Mouse (Mus musculus): Measurements from ENCODE around the gene Foxe1. TPM values are rescaled to one million over a fixed set of nuclear protein-coding genes. Genes with fewer than 3 reads are reported as not detected.
A peak's percentile ranks its signal among the peaks of the same experiment; 100 is the strongest.

The Foxe1 gene
- polyA plus RNA-seq, 1 experiment from 2014 or later: not detected

DNA sequence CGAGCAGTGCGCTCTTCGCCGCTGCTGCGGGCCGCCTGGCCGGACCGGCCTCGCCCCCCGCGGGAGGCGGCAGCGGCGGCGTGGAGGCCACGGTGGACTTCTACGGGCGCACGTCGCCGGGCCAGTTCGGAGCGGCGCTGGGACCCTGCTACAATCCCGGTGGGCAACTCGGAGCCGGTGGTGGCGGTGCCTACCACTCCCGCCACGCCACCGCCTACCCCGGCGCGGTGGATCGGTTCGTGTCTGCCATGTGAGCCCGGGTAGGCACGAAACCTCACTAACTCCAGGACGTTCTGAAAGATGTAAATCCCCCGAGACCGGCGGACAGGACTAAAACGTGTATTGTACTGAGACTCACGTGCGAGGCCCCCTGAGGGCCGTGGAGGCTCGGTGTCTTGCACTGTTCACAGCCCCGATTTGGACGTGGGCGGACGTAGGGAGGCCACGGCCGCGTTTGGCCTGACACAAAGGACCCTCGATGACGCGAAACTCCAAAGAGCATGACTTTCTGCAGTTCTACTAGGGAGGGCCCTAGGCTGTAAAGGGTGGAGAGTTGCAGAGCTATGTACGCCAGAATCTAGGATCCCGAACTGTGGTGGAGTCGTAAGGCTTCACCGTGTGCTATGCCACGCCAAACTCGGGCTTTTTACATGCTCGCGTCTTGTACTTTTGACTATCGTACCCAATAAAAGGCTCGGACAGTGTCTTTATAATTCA lies 1.8 kb downstream of the Foxe1 start:
- ATAC-seq (ENCODE audit: insufficient read depth, low FRiP score, low TSS enrichment) (no peak), DNase-seq (ENCODE audit: low spot score) (peak; percentile 46)
- Histone ChIP-seq H3K9ac (ENCODE audit: low read length) (no peak overlapping the region), H3K9me3 (ENCODE audit: control insufficient read depth, low read length) (no peaks in the 10 kb centered on the region), H3K36me3 (ENCODE audit: control insufficient read depth, insufficient read depth, low read length) (no peaks in the 10 kb centered on the region), H3K4me1 (ENCODE audit: control insufficient read depth, insufficient read depth, low read length) (no peaks in the 10 kb centered on the region), H3K27me3 (ENCODE audit: control insufficient read depth, insufficient read depth, low read length) (peaks cover 97% of the 10 kb centered on the region), H3K4me2 (ENCODE audit: low read depth) (no peak overlapping the region), H3K27ac (ENCODE audit: low read depth, low read length) (no peak overlapping the region), H3K4me3 (ENCODE audit: low read depth, low read length) (no peak overlapping the region)
- 1% methylated on average over 60 of the region's 67 CpGs for WGBS

GRCm38 (mm10) chr4:46345773-46346100 lies 2.3 kb downstream of the Foxe1 start:
- Histone ChIP-seq H3K36me3 (ENCODE audit: control insufficient read depth, insufficient read depth, low read length) (no peaks in the 10 kb centered on the region), H3K27ac (ENCODE audit: low read depth, low read length) (no peak overlapping the region), H3K9me3 (ENCODE audit: control insufficient read depth, low read length) (no peaks in the 10 kb centered on the region), H3K9ac (ENCODE audit: low read length) (no peak overlapping the region), H3K4me1 (ENCODE audit: control insufficient read depth, insufficient read depth, low read length) (no peaks in the 10 kb centered on the region), H3K27me3 (ENCODE audit: control insufficient read depth, insufficient read depth, low read length) (peaks cover 97% of the 10 kb centered on the region), H3K4me3 (ENCODE audit: low read depth, low read length) (no peak overlapping the region), H3K4me2 (ENCODE audit: low read depth) (no peak overlapping the region)
- no peak for ATAC-seq (ENCODE audit: insufficient read depth, low FRiP score, low TSS enrichment)
- WGBS: 17% methylated on average over 3 of the region's 3 CpGs
- no peak for DNase-seq (ENCODE audit: low spot score)

- Histone ChIP-seq H3K9ac (ENCODE audit: low read length) (no peak overlapping the region), H3K36me3 (ENCODE audit: control insufficient read depth, insufficient read depth, low read length) (no peaks in the 10 kb centered on the region), H3K4me2 (ENCODE audit: low read depth) (no peak overlapping the region), H3K4me1 (ENCODE audit: control insufficient read depth, insufficient read depth, low read length) (no peaks in the 10 kb centered on the region), H3K9me3 (ENCODE audit: control insufficient read depth, low read length) (no peaks in the 10 kb centered on the region), H3K27ac (ENCODE audit: low read depth, low read length) (no peak overlapping the region), H3K4me3 (ENCODE audit: low read depth, low read length) (no peak overlapping the region), H3K27me3 (ENCODE audit: control insufficient read depth, insufficient read depth, low read length) (peaks cover 96% of the 10 kb centered on the region)
- DNase-seq (ENCODE audit: low spot score): no peak
- no peak for ATAC-seq (ENCODE audit: insufficient read depth, low FRiP score, low TSS enrichment)
- WGBS: 24% methylated on average over 6 of the region's 6 CpGs
These were observed 2.8 kb downstream of the Foxe1 start for GRCm38 (mm10) chr4:46346221-46346620.

GRCm38 (mm10) chr4:46347141-46347540 lies 3.7 kb downstream of the Foxe1 start:
- no peaks in the 10 kb centered on the region for H3K9me3 ChIP-seq (ENCODE audit: control insufficient read depth, low read length)
- no peak overlapping the region for H3K4me3 ChIP-seq (ENCODE audit: low read depth, low read length)
- no peak overlapping the region for H3K27ac ChIP-seq (ENCODE audit: low read depth, low read length)
- no peaks in the 10 kb centered on the region for H3K36me3 ChIP-seq (ENCODE audit: control insufficient read depth, insufficient read depth, low read length)
- DNase-seq (ENCODE audit: low spot score): peak; percentile 25
- H3K27me3 ChIP-seq (ENCODE audit: control insufficient read depth, insufficient read depth, low read length): peaks cover 93% of the 10 kb centered on the region
- 5% methylated on average over 4 of the region's 4 CpGs for WGBS
- H3K4me2 ChIP-seq (ENCODE audit: low read depth): no peak overlapping the region
- no peak overlapping the region for H3K9ac ChIP-seq (ENCODE audit: low read length)
- H3K4me1 ChIP-seq (ENCODE audit: control insufficient read depth, insufficient read depth, low read length): no peaks in the 10 kb centered on the region
- ATAC-seq (ENCODE audit: insufficient read depth, low FRiP score, low TSS enrichment): no peak

GRCm38 (mm10) chr4:46347580-46348515 lies 4.4 kb downstream of the Foxe1 start:
- ATAC-seq (ENCODE audit: insufficient read depth, low FRiP score, low TSS enrichment) (no peak), DNase-seq (ENCODE audit: low spot score) (peak; percentile 40)
- Histone ChIP-seq H3K36me3 (ENCODE audit: control insufficient read depth, insufficient read depth, low read length) (no peaks in the 10 kb centered on the region), H3K27ac (ENCODE audit: low read depth, low read length) (no peak overlapping the region), H3K9ac (ENCODE audit: low read length) (no peak overlapping the region), H3K9me3 (ENCODE audit: control insufficient read depth, low read length) (no peaks in the 10 kb centered on the region), H3K4me3 (ENCODE audit: low read depth, low read length) (no peak overlapping the region), H3K4me1 (ENCODE audit: control insufficient read depth, insufficient read depth, low read length) (no peaks in the 10 kb centered on the region), H3K27me3 (ENCODE audit: control insufficient read depth, insufficient read depth, low read length) (peaks cover 86% of the 10 kb centered on the region), H3K4me2 (ENCODE audit: low read depth) (no peak overlapping the region)
- 1% methylated on average over 41 of the region's 41 CpGs for WGBS

DNA sequence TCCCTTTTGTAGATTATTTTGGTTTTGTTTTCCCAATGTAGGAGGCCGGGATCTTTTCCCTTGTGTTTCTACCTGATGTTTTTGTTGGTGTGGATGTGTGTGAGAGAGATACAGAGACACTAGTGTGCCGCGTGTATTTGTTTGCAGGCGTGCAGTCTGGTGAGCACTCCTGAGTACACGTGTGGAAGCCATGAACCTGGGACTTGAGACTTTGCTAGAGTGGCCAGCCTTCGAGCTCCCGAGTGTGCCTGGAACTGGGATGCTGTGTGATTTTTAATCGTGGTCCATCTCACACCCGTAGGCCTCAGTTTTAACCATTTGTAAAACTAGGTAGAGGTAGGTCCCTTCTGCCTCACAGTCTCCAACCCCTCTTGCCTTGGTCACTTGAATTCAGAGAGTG lies 5.5 kb downstream of the Foxe1 start:
- H3K4me3 ChIP-seq (ENCODE audit: low read depth, low read length): no peak overlapping the region
- WGBS: 19% methylated on average over 9 of the region's 9 CpGs
- DNase-seq (ENCODE audit: low spot score) (no peak), ATAC-seq (ENCODE audit: insufficient read depth, low FRiP score, low TSS enrichment) (no peak)
- H3K27ac ChIP-seq (ENCODE audit: low read depth, low read length): no peak overlapping the region
- no peaks in the 10 kb centered on the region for H3K36me3 ChIP-seq (ENCODE audit: control insufficient read depth, insufficient read depth, low read length)
- no peak overlapping the region for H3K9ac ChIP-seq (ENCODE audit: low read length)
- H3K4me2 ChIP-seq (ENCODE audit: low read depth): no peak overlapping the region
- no peaks in the 10 kb centered on the region for H3K9me3 ChIP-seq (ENCODE audit: control insufficient read depth, low read length)
- H3K27me3 ChIP-seq (ENCODE audit: control insufficient read depth, insufficient read depth, low read length): peaks cover 76% of the 10 kb centered on the region
- no peaks in the 10 kb centered on the region for H3K4me1 ChIP-seq (ENCODE audit: control insufficient read depth, insufficient read depth, low read length)

- DNase-seq (ENCODE audit: low spot score): no peak
- H3K36me3 ChIP-seq (ENCODE audit: control insufficient read depth, insufficient read depth, low read length): no peaks in the 10 kb centered on the region
These were observed 6.1 kb downstream of the Foxe1 start for GRCm38 (mm10) chr4:46349530-46349929.

DNA sequence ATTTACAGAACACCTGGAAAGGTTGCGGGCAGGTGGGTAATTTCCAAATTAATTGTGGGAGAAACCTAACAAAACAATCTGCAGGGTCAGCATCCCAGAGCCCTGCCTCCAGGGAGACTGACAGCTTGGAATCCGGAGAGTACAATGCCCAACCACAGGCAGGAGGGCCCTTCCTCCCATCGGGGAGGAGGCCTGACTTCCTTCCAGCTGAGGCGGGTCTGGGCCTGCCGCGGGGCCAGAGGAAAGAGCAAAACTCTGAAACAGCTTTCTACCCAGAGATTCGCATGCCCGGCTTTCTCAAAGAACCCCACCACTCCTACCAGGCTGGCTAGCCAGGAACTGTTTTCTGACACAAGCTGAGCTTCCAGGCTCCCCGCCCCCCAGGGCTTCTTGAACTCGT lies 9.6 kb downstream of the Foxe1 start:
- Histone ChIP-seq H3K4me3 (ENCODE audit: low read depth, low read length) (no peak overlapping the region), H3K27me3 (ENCODE audit: control insufficient read depth, insufficient read depth, low read length) (peaks cover 40% of the 10 kb centered on the region)
- no peak for DNase-seq (ENCODE audit: low spot score)

More at GRCm38 (mm10) chr4:46349530-46349929, 6.1 kb downstream of the Foxe1 start:
- H3K4me1 ChIP-seq (ENCODE audit: control insufficient read depth, insufficient read depth, low read length): no peaks in the 10 kb centered on the region
- H3K4me2 ChIP-seq (ENCODE audit: low read depth): no peak overlapping the region
- no peaks in the 10 kb centered on the region for H3K9me3 ChIP-seq (ENCODE audit: control insufficient read depth, low read length)
- H3K4me3 ChIP-seq (ENCODE audit: low read depth, low read length): no peak overlapping the region
- no peak overlapping the region for H3K27ac ChIP-seq (ENCODE audit: low read depth, low read length)
- H3K9ac ChIP-seq (ENCODE audit: low read length): no peak overlapping the region
- H3K27me3 ChIP-seq (ENCODE audit: control insufficient read depth, insufficient read depth, low read length): peaks cover 70% of the 10 kb centered on the region
- WGBS: 42% methylated on average over 5 of the region's 5 CpGs
- ATAC-seq (ENCODE audit: insufficient read depth, low FRiP score, low TSS enrichment): no peak

More for the DNA sequence above, 9.6 kb downstream of the Foxe1 start:
- Histone ChIP-seq H3K4me2 (ENCODE audit: low read depth) (no peak overlapping the region), H3K27ac (ENCODE audit: low read depth, low read length) (no peak overlapping the region), H3K9me3 (ENCODE audit: control insufficient read depth, low read length) (no peaks in the 10 kb centered on the region), H3K36me3 (ENCODE audit: control insufficient read depth, insufficient read depth, low read length) (no peaks in the 10 kb centered on the region), H3K4me1 (ENCODE audit: control insufficient read depth, insufficient read depth, low read length) (no peaks in the 10 kb centered on the region), H3K9ac (ENCODE audit: low read length) (no peak overlapping the region)
- 12% methylated on average over 10 of the region's 10 CpGs for WGBS
- ATAC-seq (ENCODE audit: insufficient read depth, low FRiP score, low TSS enrichment): no peak

Measured in neural tube, embryonic 11.5 days (tissue).